Mouse (Mus musculus) liver, embryonic 14.5 days (tissue): ENCODE measurements around the gene Pdzrn4.
"Not testable (repeated sequence)": the region's sequence is repeated elsewhere in the genome, so short reads cannot be mapped to it uniquely, and the experiment has no call there.

Source experiments
- CTCF ChIP-seq: IDR thresholded peaks from 2 replicates; pipeline ENCODE4 v1.5.1; 2016; ENCODE audit warnings: antibody characterized with exemption, low read depth, control low read depth
- EP300 ChIP-seq: IDR thresholded peaks from 2 replicates; pipeline ENCODE4 v1.6.1; 2016; ENCODE audit warnings: antibody characterized with exemption, low read depth

GRCm38 (mm10) chr15:92348453-92348852 lies 48.2 kb upstream of the Pdzrn4 start:
- not testable (repeated sequence) for TF ChIP-seq CTCF, EP300
